Mouse (Mus musculus) layer of hippocampus, adult 9-11 months (tissue): ENCODE measurements around the gene Med15.

Experiments
- DNase-seq: peaks from one replicate; pipeline ENCODE4 v3.0.0; 2022

Med15 gene

DNA sequence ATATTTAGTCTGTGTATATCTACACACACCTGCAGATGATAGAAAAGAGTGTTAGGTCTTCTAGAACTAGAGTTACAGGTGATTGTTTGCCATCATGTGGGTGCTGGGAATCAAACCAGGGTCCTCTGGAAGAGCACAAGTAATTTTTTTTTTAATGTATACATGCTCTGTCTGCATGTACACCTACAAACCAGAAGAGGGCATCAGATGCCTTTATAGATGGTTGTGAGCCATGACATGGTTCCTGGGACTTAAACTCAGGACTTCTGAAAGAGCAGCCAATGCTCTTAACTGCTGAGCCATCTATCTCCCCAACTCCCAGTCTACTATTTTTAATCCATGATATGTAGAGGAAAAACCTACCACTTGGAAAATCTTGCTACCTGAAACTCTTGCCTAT, 2.7 kb downstream of the Med15 start:
- DNase-seq, result no peak

DNA sequence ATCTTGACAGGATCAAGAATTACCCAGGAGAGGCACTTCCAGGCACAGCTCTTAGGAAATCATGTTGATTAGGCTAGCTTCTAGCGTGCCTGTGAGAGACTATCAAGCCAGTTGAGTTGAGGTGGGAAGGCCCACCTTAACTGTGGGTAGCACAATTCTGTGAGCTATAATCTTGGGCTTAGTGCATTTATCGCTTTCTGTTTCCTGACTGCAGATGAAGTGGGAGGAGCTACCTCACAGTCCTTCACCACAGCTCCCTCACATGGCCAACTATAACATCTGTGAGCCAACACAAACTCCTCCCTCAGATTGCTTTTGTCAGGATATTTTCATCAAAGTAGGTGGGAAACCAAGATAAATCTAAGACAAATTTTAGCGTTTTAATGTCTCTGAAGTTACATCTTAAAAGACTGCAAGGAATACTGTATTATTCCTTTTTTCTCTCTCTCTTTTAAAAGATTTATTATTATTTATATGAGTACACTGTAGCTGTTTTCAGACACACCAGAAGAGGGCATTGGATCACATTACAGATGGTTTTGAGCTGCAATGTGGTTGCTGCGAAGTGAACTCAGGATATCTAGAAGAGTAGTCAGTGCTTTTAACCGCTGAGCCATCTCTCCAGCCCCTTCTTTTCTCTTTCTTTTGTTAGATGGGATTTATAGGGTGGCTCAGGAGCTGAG, 5.4 kb downstream of the Med15 start:
- DNase-seq, result peak; percentile 21

- DNase-seq, result no peak
Observed at GRCm38 (mm10) chr16:17724448-17724847, 8.2 kb downstream of the Med15 start.

DNA sequence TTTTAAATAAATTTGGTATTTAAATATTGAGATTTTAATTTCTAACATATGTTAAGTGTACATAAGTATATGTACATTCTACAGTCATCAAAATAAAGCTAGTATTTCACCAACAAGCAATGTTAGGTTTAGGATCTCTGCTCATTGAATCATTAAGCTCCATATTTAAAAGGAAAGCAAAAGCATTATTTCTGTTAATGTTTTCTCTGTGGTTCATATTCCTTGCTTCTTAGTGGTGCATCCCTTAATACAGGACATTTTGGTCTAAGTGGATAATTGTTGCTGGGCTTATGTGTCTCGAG, 9.4 kb downstream of the Med15 start:
- DNase-seq, result no peak

- DNase-seq, result peak; percentile 91
Observed at GRCm38 (mm10) chr16:17722461-17723324, 10.0 kb downstream of the Med15 start.

DNA sequence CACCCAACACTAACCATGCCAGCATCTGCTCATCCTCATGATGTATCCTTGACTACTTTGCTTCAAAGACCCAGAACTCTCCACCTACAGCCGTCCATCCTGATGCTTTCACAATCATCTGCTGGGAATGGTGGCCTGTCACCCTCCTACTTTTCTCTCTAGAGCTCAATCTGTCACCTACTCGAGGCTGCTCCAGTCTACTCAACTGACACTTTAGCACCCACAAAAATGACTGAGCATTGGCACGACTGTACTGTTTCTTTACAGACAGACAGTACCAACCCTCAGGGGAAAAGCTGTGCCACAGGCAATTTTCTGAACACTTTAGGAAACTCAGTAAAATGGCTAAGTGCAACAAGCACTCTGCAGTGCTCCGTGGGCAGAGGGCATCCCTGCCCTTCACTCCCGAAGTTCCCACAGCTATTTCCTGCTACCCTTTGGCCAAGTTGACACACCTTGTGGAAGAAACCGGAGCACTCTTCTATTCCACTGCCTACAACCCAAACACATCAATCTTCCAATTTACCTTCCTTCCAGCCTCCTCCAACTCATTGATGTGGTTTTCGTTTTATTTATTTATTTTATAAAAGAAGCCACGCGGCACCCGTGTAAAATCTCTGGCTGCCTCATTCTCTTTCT, 10.8 kb downstream of the Med15 start:
- DNase-seq, result peak; percentile 18

DNA sequence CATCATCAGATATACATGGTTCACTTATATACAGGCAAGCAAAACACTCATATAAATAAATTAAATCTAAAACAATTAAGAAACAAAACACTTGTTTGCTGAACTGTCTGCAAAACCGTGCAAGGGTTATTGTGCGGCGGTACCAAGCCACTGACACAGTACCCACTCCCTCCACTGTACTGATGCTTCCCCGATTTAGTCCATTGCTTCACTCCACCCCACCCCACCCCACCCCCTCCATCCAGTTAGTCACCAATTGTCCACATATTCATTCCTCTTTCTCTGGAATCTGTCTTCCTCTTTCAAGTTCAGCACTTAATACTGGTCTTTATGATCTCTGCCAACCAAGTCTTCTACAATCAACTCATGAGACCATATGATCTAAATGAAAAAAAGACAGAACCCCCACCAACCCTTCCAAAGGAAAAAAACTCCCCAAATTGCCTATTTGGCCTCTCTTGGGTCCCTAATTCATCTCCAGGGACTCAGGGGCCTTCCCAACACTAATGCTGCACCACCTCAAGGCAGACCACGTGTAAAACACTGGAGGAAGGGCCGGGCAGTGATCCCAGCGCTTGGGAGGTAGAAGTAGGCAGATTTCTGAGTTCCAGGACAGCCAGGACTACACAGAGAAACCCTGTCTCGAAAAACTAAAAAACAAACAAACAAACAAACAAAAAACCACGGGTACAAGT, 11.4 kb downstream of the Med15 start:
- DNase-seq, result no peak

DNA sequence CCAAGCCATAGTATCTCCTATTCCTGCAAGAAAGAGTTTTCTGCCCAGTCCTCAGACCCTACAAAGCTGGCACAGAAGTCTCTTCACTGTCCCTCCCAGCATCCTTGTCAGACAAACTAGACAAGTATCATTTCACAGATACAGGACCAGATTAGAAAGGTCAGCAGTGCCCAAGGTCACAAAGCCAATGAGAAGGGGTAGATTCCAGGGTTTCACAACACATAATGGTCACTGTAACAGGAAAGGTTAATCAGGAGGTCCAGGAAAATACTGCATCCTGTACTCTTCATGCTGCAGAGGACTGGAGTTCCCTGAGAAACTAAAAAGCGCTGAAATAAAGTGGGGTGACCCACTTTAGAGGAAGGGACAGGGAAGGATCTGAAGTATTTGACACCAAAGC, 14.9 kb downstream of the Med15 start:
- DNase-seq, result no peak

GRCm38 (mm10) chr16:17707541-17707940, 25.1 kb downstream of the Med15 start:
- no peak for DNase-seq

- no peak for DNase-seq
Observed at GRCm38 (mm10) chr16:17701043-17701405, 31.7 kb downstream of the Med15 start.

DNA sequence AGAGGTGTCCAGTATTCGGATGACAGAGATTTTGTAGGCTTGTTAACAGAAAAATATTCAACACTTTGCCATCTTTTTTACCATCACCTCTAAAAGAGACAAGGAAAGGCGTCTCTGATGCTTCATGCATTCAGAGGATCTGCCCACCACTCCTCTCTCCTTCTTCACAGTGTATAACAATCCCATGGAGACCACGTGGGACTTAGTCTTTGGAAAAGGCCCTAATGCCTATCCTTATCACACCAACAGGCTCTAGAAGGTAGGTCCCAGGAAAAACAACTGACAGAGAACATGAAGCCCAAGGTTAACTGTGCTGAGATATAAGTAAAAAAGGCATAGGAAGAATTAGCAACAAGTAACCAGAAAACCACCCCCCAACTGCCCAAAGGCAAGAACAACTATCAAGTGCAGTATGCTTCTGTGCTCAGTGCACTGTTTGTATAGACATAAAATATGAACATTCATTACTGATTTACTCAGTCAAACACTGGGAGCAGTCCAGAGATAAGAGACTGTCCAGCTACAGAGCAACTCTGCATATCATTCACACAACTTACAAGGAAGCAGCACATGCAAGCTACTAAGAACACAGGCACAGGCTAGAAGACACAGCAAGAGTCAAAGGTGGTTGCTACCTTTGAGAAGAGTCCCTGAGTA, 32.2 kb downstream of the Med15 start:
- DNase-seq, result no peak

- no peak for DNase-seq
Observed at GRCm38 (mm10) chr16:17694860-17695259, 37.8 kb downstream of the Med15 start.

- DNase-seq, result no peak
Observed at GRCm38 (mm10) chr16:17669886-17670285, 62.8 kb downstream of the Med15 start.

DNA sequence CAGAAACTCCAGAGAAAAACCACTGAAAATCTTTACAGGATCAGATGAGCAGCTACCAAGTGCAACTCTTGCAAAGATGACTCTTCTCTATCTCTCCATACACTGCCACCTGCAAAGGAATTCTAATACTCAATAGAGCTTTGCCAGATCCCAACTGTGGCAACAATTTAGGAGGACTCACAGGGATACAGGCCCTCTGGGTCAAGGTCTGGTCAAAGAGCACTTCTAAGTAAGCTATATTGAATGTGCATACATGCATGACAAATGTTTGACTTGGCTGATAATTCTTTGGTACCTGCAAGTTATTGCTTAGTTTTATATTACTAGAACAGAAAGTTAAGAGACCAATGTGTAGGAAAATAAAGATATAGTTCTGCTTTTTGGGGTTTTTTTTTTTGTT, 67.1 kb downstream of the Med15 start:
- DNase-seq, result no peak

GRCm38 (mm10) chr16:17656212-17656871, 76.3 kb downstream of the Med15 start:
- DNase-seq, result no peak

- no peak for DNase-seq
Observed at GRCm38 (mm10) chr16:17654188-17654795, 78.4 kb downstream of the Med15 start.

GRCm38 (mm10) chr16:17653601-17654000, 79.1 kb downstream of the Med15 start:
- DNase-seq, result no peak

DNA sequence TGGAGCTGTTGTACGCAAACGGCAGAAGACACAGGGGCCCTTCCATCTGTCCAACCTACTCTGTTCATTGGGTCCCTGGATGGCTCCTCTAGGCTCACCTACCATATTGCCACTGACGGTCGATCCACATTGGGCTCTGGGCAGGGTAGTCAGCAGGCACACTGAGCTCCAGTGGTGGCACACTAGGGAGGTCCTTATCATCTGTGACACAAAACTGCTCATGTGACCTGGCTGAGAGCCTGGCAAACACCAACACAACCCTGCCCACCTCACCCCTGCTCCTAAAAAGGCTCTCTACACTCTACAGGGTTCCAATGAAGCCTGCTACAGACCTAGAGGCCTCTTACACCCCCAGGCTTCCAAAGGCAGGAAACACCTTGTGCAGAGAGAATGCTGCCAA, 80.1 kb downstream of the Med15 start:
- DNase-seq, result no peak

GRCm38 (mm10) chr16:17650711-17651110, 82.0 kb downstream of the Med15 start:
- DNase-seq, result no peak

DNA sequence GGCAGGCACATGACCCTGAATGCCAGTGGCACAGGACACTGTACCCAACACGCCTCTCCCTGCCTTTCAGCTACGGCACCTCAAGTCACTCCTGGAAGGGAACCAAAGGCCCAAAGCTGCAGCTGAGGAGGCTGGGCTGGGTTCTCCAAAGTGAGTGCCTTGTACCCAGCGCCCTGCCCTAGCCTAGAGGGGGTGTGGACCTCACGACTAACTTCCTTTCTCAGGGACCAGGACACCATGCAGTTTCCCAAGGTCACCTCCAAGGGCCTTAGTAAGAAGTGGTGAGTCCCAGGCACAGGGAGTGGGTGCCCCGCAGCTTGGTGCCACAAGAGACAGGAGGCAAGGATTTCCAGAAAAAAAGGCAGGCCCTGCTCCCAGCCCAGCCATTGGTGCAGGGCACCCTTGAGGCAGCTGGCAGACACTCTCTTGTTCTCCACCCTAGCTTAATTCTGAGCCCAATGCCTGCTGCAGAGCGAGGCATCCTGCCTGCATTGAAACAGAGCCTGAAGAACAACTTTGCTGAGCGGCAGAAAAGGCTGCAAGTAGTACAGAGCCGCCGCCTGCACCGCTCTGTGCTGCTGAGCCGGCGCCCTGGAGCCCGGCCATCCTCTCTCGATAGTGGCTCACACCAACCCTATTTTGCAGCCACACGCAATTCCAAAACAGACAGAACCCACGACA, 82.6 kb downstream of the Med15 start:
- DNase-seq, result peak; percentile 55
